Mouse (Mus musculus) embryo, embryonic 10 days (tissue): Measurements from ENCODE around the gene B4galnt4.
"Not testable (repeated sequence)": the region's sequence is repeated elsewhere in the genome, so short reads cannot be mapped to it uniquely, and the experiment has no call there.

ENCODE experiments used
- DNase-seq: peaks from one replicate; pipeline ENCODE4 v3.0.0-alpha.2; 2015; ENCODE audit warnings: low spot score

The B4galnt4 gene

DNA sequence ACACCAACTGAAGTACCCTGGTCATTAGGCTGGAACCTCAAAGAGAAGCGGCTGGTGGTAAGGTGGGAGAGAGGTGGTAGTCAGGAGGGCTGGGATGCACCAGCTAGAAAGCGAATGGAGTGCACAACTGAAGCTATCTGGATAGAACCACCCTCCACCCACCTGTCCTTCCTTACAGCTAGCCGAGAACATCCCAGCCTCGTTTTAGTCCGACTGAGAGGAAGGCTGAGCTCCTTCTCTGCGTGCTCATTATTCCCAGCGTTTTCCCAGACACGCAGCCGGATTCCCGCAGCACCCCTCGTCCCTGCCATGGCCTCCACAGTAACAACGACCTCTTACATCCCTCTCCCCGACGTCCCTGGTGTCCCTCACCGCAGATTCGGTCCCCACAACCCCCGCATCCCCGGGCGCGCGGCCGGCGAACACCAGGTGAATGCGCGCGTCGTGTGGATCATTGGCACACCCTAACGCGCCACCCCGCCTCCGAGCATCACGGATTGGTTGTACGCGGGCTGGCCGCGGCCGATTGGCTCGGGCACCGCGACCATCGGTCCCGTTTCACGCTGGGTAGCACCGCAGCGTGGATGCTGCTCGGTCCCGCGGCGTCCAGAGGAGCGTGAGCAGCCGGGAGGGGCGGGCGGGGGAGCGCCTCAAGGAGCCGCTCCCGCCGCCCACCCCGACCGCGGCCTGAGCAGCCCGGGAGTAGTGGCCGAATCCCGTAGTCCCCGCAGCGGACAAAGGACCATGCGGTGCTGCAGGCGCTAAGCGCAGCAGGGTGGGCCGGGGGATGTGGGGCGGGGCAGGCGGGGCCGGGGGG is at the start of gene B4galnt4:
TSS of gene B4galnt4 (plus strand) at position 679 of the 817 bp plus-strand sequence.
- peak; percentile 95 for DNase-seq

GRCm38 (mm10) chr7:141011238-141011770 is 49.6 kb upstream of the B4galnt4 start:
- no peak for DNase-seq

DNA sequence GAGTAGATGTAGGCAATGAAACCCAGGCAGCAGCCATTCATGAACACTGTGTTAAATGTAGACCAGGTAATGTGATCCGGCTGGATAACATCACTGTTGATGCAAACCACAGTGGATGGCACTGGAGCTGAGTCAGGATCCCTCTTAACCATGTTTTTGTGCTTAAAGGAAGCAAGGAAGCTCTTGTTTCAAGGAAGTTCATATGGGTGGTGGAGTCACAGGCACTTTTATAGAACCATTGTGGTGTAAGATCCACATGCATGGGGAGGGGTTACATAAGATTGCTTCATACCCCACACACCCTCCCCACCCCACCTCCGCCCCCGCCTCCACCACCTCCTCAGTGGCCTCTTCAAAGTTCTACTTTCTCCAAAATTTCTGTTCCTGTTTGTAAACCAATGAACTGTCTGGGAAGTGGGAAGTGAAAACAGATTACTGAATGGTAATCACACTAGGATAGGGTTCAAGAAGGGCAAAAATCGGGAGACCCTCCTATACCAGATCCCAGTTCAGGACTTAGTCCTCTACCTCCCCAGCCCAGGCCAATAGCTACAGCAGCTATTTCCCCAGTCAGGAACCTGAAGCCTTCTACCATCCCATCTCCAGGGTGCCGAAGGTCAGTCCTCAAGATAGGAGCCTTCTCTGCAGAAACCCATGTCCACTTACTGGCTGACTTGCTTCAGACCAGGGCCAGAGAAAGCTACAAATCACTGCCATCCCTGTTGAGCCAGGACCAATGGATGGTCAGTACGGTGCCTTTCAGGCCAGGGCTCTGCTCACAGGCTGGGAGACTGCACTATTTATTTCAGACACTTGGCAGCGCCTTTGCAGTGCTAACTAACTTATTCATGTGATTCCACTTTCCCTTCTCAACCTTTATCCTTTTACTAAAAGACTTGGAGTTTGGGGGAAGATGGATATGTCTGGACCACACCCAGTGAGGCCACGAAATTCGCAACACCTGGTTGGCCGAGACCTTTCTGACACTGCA is 43.9 kb upstream of the B4galnt4 start:
- DNase-seq: no peak

DNA sequence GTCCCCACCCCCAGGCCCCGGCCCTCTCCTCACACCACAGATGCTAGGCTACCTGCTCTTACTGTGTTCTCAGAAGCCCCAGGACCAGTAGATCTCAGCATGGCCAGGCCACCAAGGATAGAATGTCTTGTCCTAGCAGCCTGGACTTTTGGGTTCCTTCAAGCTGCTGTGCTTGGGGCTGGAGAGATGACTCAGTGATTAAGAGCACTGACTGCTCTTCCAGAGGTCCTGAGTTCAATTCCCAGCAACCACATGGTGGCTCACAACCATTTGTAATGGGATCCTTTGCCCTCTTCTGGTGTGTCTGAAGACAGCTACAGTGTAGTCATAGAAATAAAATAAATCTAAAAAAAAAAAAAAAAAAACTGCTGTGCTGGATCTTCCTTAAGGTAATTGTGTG is 43.1 kb upstream of the B4galnt4 start, which contains the start of gene Ifitm6:
TSS of gene Ifitm6 (minus strand) at position 101 of the 400 bp plus-strand sequence.
- not testable (repeated sequence) for DNase-seq

- DNase-seq: no peak
Measured at GRCm38 (mm10) chr7:141019028-141019427, 41.9 kb upstream of the B4galnt4 start.

GRCm38 (mm10) chr7:141021489-141022449 is 39.1 kb upstream of the B4galnt4 start:
- no peak for DNase-seq

- peak; percentile 76 for DNase-seq
Measured at GRCm38 (mm10) chr7:141024865-141025838, 35.8 kb upstream of the B4galnt4 start.

GRCm38 (mm10) chr7:141026097-141026739 is 34.7 kb upstream of the B4galnt4 start:
- DNase-seq: no peak

GRCm38 (mm10) chr7:141026740-141027098 is 34.2 kb upstream of the B4galnt4 start:
- DNase-seq: peak; percentile 32

DNA sequence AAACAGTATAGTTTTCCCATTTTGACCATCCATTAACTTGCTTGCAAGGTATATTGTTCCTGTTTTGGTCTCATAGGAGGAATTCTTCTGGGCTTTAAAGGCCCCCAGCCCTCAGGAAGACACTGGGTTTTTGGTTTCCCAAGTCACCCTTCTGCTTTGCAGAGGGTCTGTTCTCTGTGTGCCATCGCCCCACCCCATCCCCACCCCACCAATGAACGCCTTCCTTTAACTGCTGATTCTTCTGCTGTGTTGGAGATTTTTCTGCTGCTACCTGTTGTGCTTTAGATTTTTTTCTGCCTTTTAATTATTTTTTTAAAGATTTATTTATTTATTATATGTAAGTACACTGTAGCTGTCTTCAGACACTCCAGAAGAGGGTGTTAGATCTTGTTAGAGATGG is 32.1 kb upstream of the B4galnt4 start, which contains the start of gene Gm17387:
TSS of gene Gm17387 (plus strand) at position 301 of the 400 bp plus-strand sequence.
- DNase-seq: no peak

DNA sequence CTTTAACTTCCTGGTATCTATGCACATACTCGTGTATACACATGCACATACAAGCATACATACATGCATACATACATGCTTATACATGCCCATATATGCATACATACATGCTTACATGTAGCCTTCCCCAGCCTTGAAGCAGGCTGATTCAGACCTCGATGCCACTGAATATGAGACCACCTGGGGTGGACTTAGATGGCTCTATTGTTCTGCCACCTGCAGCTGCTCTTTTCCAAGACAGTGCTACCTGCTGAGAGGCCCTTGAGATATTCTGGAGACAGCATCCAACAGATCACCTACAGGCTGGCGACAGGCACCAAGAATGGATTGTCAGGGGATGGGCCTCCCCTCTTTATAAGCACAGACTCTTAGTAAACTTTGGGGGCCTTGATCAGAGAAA is 30.5 kb upstream of the B4galnt4 start:
- DNase-seq: no peak

DNA sequence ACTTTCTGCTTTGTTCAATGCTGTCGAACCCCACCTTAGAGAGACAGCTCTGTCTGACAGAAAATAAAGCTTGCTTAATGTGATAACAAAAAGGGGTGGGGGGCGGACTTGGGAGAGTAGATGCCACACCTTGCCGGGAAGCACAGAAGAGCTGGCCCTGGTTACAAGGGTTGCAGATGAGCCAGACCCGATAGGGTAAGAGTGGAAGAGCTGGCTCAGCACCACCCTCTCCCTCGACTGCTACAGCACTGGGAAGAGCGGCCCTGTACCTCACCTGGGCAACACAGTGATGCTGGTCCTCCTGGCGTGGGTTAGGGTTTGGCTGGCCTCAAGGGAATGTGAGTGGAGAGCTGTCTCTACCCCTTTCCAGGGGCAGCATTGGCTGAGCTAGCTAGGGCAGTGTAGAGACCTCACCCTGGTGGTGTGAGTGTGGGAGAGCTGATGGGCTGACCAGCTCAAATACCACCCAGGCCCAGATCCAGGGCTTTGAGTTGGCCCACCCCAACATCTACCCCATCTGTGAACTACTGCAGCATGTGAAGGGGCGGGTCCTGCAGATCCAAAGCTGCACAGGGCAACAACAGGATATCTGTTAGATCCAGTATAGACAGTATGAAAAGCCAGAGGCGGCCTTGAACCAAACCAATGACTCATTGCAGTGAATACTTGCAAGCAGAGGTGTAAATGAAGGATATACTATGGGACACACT is 28.3 kb upstream of the B4galnt4 start:
- DNase-seq: no peak

- not testable (repeated sequence) for DNase-seq
Measured at GRCm38 (mm10) chr7:141036624-141037023, 24.3 kb upstream of the B4galnt4 start.

DNA sequence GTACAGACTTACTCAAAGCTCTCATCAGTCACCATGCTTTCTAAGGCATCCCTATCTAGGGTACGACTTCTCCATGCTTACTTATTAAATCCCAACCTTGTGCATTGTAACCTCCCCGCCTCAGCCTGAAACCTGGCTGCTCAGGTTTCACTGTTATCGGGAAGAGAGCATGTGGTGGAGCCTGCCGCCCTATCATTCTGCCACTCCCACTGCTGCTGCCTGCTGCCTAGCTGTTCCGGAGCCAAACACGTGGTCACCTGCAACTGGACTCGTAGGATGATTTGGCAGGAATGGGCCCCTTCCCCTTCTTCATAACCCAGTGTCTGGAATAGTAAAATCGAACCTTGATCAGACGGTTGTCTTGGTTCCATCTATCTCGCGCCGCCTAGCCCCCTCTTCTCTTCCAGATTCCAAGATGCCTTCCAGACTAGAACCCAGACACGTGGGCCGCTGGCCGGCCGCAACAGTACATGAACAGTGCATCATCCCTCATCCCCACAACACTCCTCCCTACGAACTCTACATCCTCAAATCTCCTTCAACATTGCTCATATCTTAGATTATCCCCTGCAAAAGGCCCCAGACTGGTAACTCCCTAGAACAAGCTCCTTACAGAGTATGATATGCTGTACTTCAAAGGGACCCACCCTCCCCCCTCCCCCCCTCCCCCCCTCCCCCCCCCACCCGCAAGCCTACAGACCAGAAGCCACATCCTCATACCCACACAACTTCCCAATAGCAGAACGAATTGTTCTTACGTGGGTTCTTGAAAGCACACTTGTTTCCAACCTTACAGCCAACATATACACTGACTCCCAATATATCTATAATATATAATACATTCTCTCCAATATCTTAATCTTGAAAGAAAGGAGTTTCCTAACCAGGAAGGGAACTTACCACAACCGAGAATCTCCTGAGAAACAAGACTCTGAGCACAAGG is 22.5 kb upstream of the B4galnt4 start:
- no peak for DNase-seq

DNA sequence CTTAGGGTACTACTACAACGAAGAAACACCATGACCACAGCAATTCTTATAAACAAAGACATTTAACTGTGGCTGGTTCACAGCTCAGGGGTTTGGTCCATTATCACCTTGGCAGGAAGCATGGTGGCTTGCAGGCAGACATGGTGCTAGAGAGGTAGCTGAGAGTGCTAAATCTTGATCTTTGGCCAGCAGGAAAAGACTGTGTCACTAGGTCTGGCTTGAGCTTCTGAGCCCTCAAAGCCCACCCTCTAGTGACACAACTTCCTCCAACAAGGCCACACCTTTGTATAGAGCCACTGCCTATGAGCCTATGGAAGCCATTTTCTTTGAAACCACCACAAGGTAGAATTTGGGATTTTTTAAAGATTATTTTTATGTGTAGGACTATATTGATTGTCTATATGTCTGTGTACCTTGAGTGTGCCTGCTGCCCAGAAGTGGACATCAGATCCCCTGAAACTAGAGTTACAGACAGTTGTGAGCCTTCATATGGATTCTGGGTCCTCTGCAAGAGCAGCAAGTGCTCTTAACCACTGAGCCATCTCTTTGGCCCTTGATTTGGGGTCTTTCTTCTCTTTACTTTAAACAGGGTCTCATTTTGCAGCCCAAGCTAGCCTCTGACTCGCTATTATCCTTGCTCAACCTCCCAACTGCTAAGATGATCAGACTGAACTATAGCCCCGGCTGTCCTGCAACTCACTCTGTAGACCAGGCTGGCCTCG is 21.4 kb upstream of the B4galnt4 start:
- DNase-seq: no peak

- DNase-seq: peak; percentile 43
Measured at GRCm38 (mm10) chr7:141040867-141041606, 19.9 kb upstream of the B4galnt4 start.
